10 mouse cellular contexts compared by ENCODE assay signal in the genomic region with DNA sequence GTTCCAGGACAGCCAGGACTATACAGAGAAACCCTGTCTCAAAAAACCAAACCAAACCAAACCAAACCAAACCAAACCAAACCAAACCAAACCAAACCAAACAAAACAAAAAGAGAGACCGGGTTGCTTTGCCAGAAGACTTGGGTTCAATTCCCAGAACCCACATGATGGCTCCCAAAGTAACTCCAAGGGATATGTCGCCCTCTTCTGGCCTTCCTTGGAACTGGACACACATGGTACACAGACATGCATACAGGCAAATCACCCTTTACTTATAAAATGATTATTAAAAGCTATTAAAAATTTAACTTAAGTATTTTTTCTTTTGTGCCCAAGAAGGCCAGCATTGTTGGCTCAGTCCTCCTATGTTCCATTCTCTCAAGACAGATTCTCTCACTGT. TPM values are rescaled to one million over a fixed set of nuclear protein-coding genes. Genes with fewer than 3 reads are reported as not detected.
DNase-seq lines count a peak whose midpoint lies in the region; ATAC-seq and TF ChIP-seq lines count a peak whose summit lies in the region.
"Had no signal": no experiment of that assay in that cellular context is flagged by ENCODE, and none has a peak within 500 bp of the region (broad histone marks: within the 10 kb centered on the region; RNA-seq: fewer than 3 reads in every experiment).

No protein-coding gene starts in this region.

- H3K4me3 ChIP-seq in gastrocnemius, adult 2 months: no peak overlapping the region
- H3K4me3 ChIP-seq in lung, embryonic 14.5 days (ENCODE audit: low read depth, low read length): no peak overlapping the region
- H3K4me3 ChIP-seq: limb, embryonic 10.5 days had no signal

- intact Hi-C loops in gastrocnemius, adult 2 months (cut with DNase I): no loop called here

- H3K4me1 ChIP-seq in lung, embryonic 14.5 days (ENCODE audit: insufficient read depth): no peaks in the 10 kb centered on the region
- H3K4me1 ChIP-seq: limb, embryonic 10.5 days had no signal

- DNase-seq in gastrocnemius, adult 2 months: no peak
- DNase-seq in gastrocnemius, postnatal 4 days (ENCODE audit: low spot score in 2 of 2): no peak
- DNase-seq in lung, embryonic 14.5 days: no peak
- no peak for DNase-seq in lung, postnatal 25 days (ENCODE audit: low spot score)
- DNase-seq in c-Kit-negative CD71-positive TER-119-positive erythroid progenitor cells, embryonic 14.5 days (ENCODE audit: low read depth, low spot score): peak; percentile 46
- DNase-seq in spleen, postnatal 4 days (ENCODE audit: low spot score in 2 of 2): peak; percentile 33 to 69
- no peak for DNase-seq in Muller cell, postnatal 12 days (ENCODE audit: inconsistent ontology term)

- no peak overlapping the region for H3K4me2 ChIP-seq in lung, embryonic 14.5 days

- H3K9ac ChIP-seq in lung, embryonic 14.5 days: no peak overlapping the region

- H3K9me3 ChIP-seq in lung, embryonic 14.5 days (ENCODE audit: low read depth, low read length): no peaks in the 10 kb centered on the region
- H3K9me3 ChIP-seq: limb, embryonic 10.5 days had no signal

- H3K27me3 ChIP-seq in lung, embryonic 14.5 days (ENCODE audit: insufficient read depth, low read length): no peaks in the 10 kb centered on the region

- no peaks in the 10 kb centered on the region for H3K36me3 ChIP-seq in lung, embryonic 14.5 days (ENCODE audit: insufficient read depth)
- H3K36me3 ChIP-seq: limb, embryonic 10.5 days had no signal

- ATAC-seq in lung, embryonic 14.5 days (ENCODE audit: insufficient read depth): no peak
- no peak for ATAC-seq in megakaryocyte-erythroid progenitor cell, adult 5-6 weeks (replicated peaks; ENCODE audit: low FRiP score, low TSS enrichment, poor library complexity, severe bottlenecking)
- ATAC-seq: hindbrain, postnatal 0 days had no signal

- 55% methylated on average over 2 of the region's 2 CpGs for WGBS in lung, embryonic 14.5 days

- no peak overlapping the region for H3K27ac ChIP-seq in gastrocnemius, adult 2 months
- H3K27ac ChIP-seq in lung, embryonic 14.5 days (ENCODE audit: low read depth): no peak overlapping the region
- H3K27ac ChIP-seq: hindbrain, postnatal 0 days; limb, embryonic 10.5 days had no signal

- TF ChIP-seq CTCF in gastrocnemius, adult 2 months (IDR thresholded peaks at IDR 0.05): peak; percentile 46
- peak; percentile 24 for TF ChIP-seq CTCF in lung, embryonic 14.5 days (IDR thresholded peaks at IDR 0.05; ENCODE audit: low read depth)

RNA-seq across cellular contexts. Expression of a gene that starts 13.3 kb away (rescaled TPM):
- total RNA-seq in gastrocnemius, adult 2 months (2021): 10 to 100 TPM; 51.6 to 52.9 TPM
- total RNA-seq in gastrocnemius, postnatal 4 days (2021): 10 to 100 TPM; 75.2 to 82.0 TPM
- polyA plus RNA-seq in lung, embryonic 14.5 days (2014; fragmentation: Nextera tagmentation; extraction: Ambion mirVana): 112 TPM in 2 replicates
- 77.3 and 79.5 TPM in 2 replicates for total RNA-seq in megakaryocyte-erythroid progenitor cell, adult 5-6 weeks (2014; fragmentation: Nextera tagmentation)
- 145 and 188 TPM in 2 replicates for total RNA-seq in megakaryocyte-erythroid progenitor cell, adult 5-6 weeks (2017)

RNA-seq across cellular contexts. Expression of a gene that starts 13.4 kb away (rescaled TPM):
- total RNA-seq in gastrocnemius, adult 2 months (2021): 1 to 10 TPM; 1.6 to 1.8 TPM
- total RNA-seq in gastrocnemius, postnatal 4 days (2021): 1 to 10 TPM; 2.4 to 2.9 TPM
- 3.0 and 5.1 TPM in 2 replicates for polyA plus RNA-seq in lung, embryonic 14.5 days (2014; fragmentation: Nextera tagmentation; extraction: Ambion mirVana)
- 0.87 and 2.3 TPM in 2 replicates for total RNA-seq in megakaryocyte-erythroid progenitor cell, adult 5-6 weeks (2014; fragmentation: Nextera tagmentation)
- total RNA-seq in megakaryocyte-erythroid progenitor cell, adult 5-6 weeks (2017): 5.5 and 6.1 TPM in 2 replicates

RNA-seq across cellular contexts. Expression of a gene that starts 28.9 kb away (rescaled TPM):
- 100 to 1,000 TPM in 1 of 2 experiments, 10 to 100 TPM in 1; 93.2 to 124 TPM for total RNA-seq in gastrocnemius, adult 2 months (2021)
- 100 to 1,000 TPM; 345 to 347 TPM for total RNA-seq in gastrocnemius, postnatal 4 days (2021)
- polyA plus RNA-seq in lung, embryonic 14.5 days (2014; fragmentation: Nextera tagmentation; extraction: Ambion mirVana): 491 and 582 TPM in 2 replicates
- 2,126 and 2,307 TPM in 2 replicates for total RNA-seq in megakaryocyte-erythroid progenitor cell, adult 5-6 weeks (2014; fragmentation: Nextera tagmentation)
- total RNA-seq in megakaryocyte-erythroid progenitor cell, adult 5-6 weeks (2017): 7,427 and 9,426 TPM in 2 replicates

RNA-seq across cellular contexts. Expression of a gene that starts 30.9 kb away (rescaled TPM):
- total RNA-seq in gastrocnemius, adult 2 months (2021): under 1 TPM; 0.22 to 0.23 TPM
- 1 to 10 TPM; 1.6 to 2.0 TPM for total RNA-seq in gastrocnemius, postnatal 4 days (2021)
- 0.84 and 1.2 TPM in 2 replicates for polyA plus RNA-seq in lung, embryonic 14.5 days (2014; fragmentation: Nextera tagmentation; extraction: Ambion mirVana)
- 52.5 and 52.7 TPM in 2 replicates for total RNA-seq in megakaryocyte-erythroid progenitor cell, adult 5-6 weeks (2014; fragmentation: Nextera tagmentation)
- total RNA-seq in megakaryocyte-erythroid progenitor cell, adult 5-6 weeks (2017): 116 and 120 TPM in 2 replicates

Comparison
In these comparisons a context has a peak if more than half of its experiments do, and no peak if none do; other contexts are left out.
1. DNase-seq: peak in c-Kit-negative CD71-positive TER-119-positive erythroid progenitor cells, embryonic 14.5 days (single experiment) and spleen, postnatal 4 days (2 of 2); none in gastrocnemius, adult 2 months (single experiment), gastrocnemius, postnatal 4 days (0 of 2), lung, embryonic 14.5 days (single experiment), lung, postnatal 25 days (single experiment) and Muller cell, postnatal 12 days (single experiment).
2. RNA of a gene that starts 28.9 kb away (total RNA-seq): 2,126 to 9,426 TPM in megakaryocyte-erythroid progenitor cell, adult 5-6 weeks; 345 to 347 TPM in gastrocnemius, postnatal 4 days and 93.2 to 124 TPM in gastrocnemius, adult 2 months; every median in the first group is over 4 times any median in the second.